Mouse (Mus musculus): ENCODE measurements at regions not wholly inside any gene's neighbourhood (a gene's known extent, or its start where the extent isn't known, plus 50 kb on each side); places are given as distances from the start of the nearest gene placed in this dataset.

GRCm38 (mm10) chrX:163858494-163858893 is 50.3 kb upstream of the Ap1s2 start:
- dilution Hi-C loops (cut with MboI; ENCODE audit: extremely low pct_ligation_motif_present, extremely low pct_unique_long_range_greater_than_20kb, low sequenced_read_pairs) (no loop called here), in situ Hi-C loops (cut with MboI; ENCODE audit: low pct_ligation_motif_present, low pct_unique_long_range_greater_than_20kb, low sequenced_read_pairs) (no loop called here)
- H3K9me3 ChIP-seq (replicated peaks; ENCODE audit: low read length) = no peaks in the 10 kb centered on the region
- no peak for TF ChIP-seq NRF1 (IDR thresholded peaks at IDR 0.05; ENCODE audit: low read depth, low read length)
- no peak for TF ChIP-seq SIN3A (IDR thresholded peaks at IDR 0.05; ENCODE audit: low read length)
- no peak for TF ChIP-seq MYC (IDR thresholded peaks at IDR 0.05; ENCODE audit: low read depth, low read length)
- TF ChIP-seq RCOR1 (conservative IDR thresholded peaks at IDR 0.05; ENCODE audit: low read depth, low read length) = no peak
- TF ChIP-seq ZMIZ1 (IDR thresholded peaks at IDR 0.05; ENCODE audit: low read depth, low read length) = no peak
- no peak for TF ChIP-seq ZNF384 (IDR thresholded peaks at IDR 0.05; ENCODE audit: low read depth, low read length)
- no peak for TF ChIP-seq USF1 (IDR thresholded peaks at IDR 0.05; ENCODE audit: low read depth, low read length)
- TF ChIP-seq ELF1 (IDR thresholded peaks at IDR 0.05; ENCODE audit: low read depth, low read length) = no peak
- no peak for TF ChIP-seq MAFK (IDR thresholded peaks at IDR 0.05; ENCODE audit: insufficient replicate concordance, low read length)
- TF ChIP-seq ZKSCAN1 (IDR thresholded peaks at IDR 0.05; ENCODE audit: borderline replicate concordance, low read depth, low read length) = no peak
- TF ChIP-seq BHLHE40 (IDR thresholded peaks at IDR 0.05; ENCODE audit: low read depth, low read length) = no peak
- TF ChIP-seq UBTF (IDR thresholded peaks at IDR 0.05; ENCODE audit: low read depth, low read length) = no peak
- TF ChIP-seq IRF4 (IDR thresholded peaks at IDR 0.05; ENCODE audit: low read depth, low read length) = no peak
- no peak for TF ChIP-seq TCF12 (IDR thresholded peaks at IDR 0.05; ENCODE audit: low read depth, low read length)
- no peak for TF ChIP-seq JUN (IDR thresholded peaks at IDR 0.05; ENCODE audit: insufficient read depth, low read depth, low read length)
- TF ChIP-seq MXI1 (IDR thresholded peaks at IDR 0.05; ENCODE audit: low read depth, low read length) = no peak
- no peak for TF ChIP-seq POLR2AphosphoS2 (IDR thresholded peaks at IDR 0.05; ENCODE audit: low read depth, low read length)
- no peak for TF ChIP-seq PAX5 (IDR thresholded peaks at IDR 0.05; ENCODE audit: low read length)
- no peaks in the 10 kb centered on the region for H3K4me1 ChIP-seq (ENCODE audit: control insufficient read depth in 1 of 2, insufficient read depth in 2 of 2)
- no peaks in the 10 kb centered on the region for H3K36me3 ChIP-seq (replicated peaks in 1 of 2; ENCODE audit: control insufficient read depth in 1 of 2, insufficient read depth in 1 of 2, low read length in 1 of 2)
- DNase-seq (ENCODE audit: extremely low read depth) = no peak
- no peak overlapping the region for H3K4me2 ChIP-seq (ENCODE audit: insufficient read depth, low read depth, poor library complexity, severe bottlenecking)
- no peaks in the 10 kb centered on the region for H3K27me3 ChIP-seq (replicated peaks)
- no peak overlapping the region for H3K9ac ChIP-seq (ENCODE audit: insufficient read depth, low read depth)
- no peak overlapping the region for H3K27ac ChIP-seq (ENCODE audit: insufficient read depth, low read depth)
- no peak overlapping the region for H3K4me3 ChIP-seq (replicated peaks in 1 of 3; ENCODE audit: low read depth in 2 of 3, low read length in 2 of 3, poor library complexity in 1 of 3)
- H3K79me2 ChIP-seq (replicated peaks; ENCODE audit: control insufficient read depth, extremely low read depth, insufficient read depth, poor library complexity, severe bottlenecking) = no peaks in the 10 kb centered on the region
